Mouse (Mus musculus) liver, adult 2 months (tissue): ENCODE data around the gene Dus1l. TPM values are rescaled to one million over a fixed set of nuclear protein-coding genes. Genes with fewer than 3 reads are reported as not detected.

Source experiments
- DNase-seq: peaks from one replicate; pipeline ENCODE4 v3.0.0-alpha.2; 2011; ENCODE audit warnings: low read depth, low spot score; ENCODE audit errors: extremely low read depth
- H3K27ac ChIP-seq: fragments of 200-500 bp; replicated peaks from 2 replicates; pipeline ENCODE4 v1.5.1; 2012; ENCODE audit warnings: low read depth, mild to moderate bottlenecking, control low read depth, inconsistent platforms, low read length; ENCODE audit not compliant: insufficient read depth
- H3K27me3 ChIP-seq: fragments of 200-500 bp; 2 replicates; pipeline ENCODE4 v1.6.1; 2012; ENCODE audit warnings: mild to moderate bottlenecking, moderate library complexity, low read length, inconsistent platforms; ENCODE audit not compliant: control insufficient read depth, insufficient read depth
- H3K36me3 ChIP-seq: fragments of 200-500 bp; 2 replicates; pipeline ENCODE4 v1.6.1; 2012; ENCODE audit warnings: low read length, inconsistent platforms; ENCODE audit not compliant: control insufficient read depth, insufficient read depth
- H3K4me1 ChIP-seq: fragments of 200-500 bp; 2 replicates; pipeline ENCODE4 v1.6.1; 2011; ENCODE audit warnings: low read length; ENCODE audit not compliant: control insufficient read depth, insufficient read depth
- H3K4me3 ChIP-seq: fragments of 200-500 bp; 2 replicates; pipeline ENCODE4 v1.5.1; 2011; ENCODE audit warnings: low read depth, mild to moderate bottlenecking, control low read depth, low read length, moderate library complexity; ENCODE audit not compliant: insufficient read depth
- H3K79me2 ChIP-seq: fragments of 200-500 bp; 2 replicates; pipeline ENCODE4 v1.6.1; 2012; ENCODE audit warnings: inconsistent platforms, mild to moderate bottlenecking, low read length, moderate library complexity; ENCODE audit not compliant: control insufficient read depth, insufficient read depth
- H3K9ac ChIP-seq: fragments of 200-500 bp; 2 replicates; pipeline ENCODE4 v1.6.1; 2012; ENCODE audit warnings: low read depth, mild to moderate bottlenecking, control low read depth, inconsistent platforms, low read length
- CTCF ChIP-seq: fragments of 200-500 bp; IDR thresholded peaks from 2 replicates; pipeline ENCODE4 v1.5.1; 2011; ENCODE audit warnings: low read depth, low read length, control low read depth
- POLR2A ChIP-seq: fragments of 200-500 bp; IDR thresholded peaks from 2 replicates; pipeline ENCODE4 v1.6.1; 2011; ENCODE audit warnings: low read length, control low read depth; ENCODE audit not compliant: insufficient read depth; ENCODE audit errors: extremely low read depth
- WGBS: fragments of 180-500 bp; shearing (Covaris S2); methylation state at CpG from one replicate; pipeline ENCODE4 v1.1.7; 2018; 5-methylcytosine and 5-hydroxymethylcytosine counted together
- polyA plus RNA-seq: library from polyadenylated mRNA; depleted of rRNA; stranded (reverse); fragments of >200 nt; gene quantifications from 2 replicates; pipeline ENCODE4 v1.2.3, GENCODE M21; 2012
- total RNA-seq: library from RNA; depleted of rRNA; stranded (reverse); fragments of >200 nt; gene quantifications from 2 replicates; pipeline ENCODE4 v1.2.3, GENCODE M21; 2014

The Dus1l gene
- total and polyA plus RNA-seq, 2 experiments = 52.1 to 69.7 TPM

- H3K36me3 ChIP-seq = peaks cover 50% of the 10 kb centered on the region
- H3K9ac ChIP-seq = no peak overlapping the region
- TF ChIP-seq POLR2A = no peak
- no peak for TF ChIP-seq CTCF
- 80% methylated on average over 12 of the region's 12 CpGs for WGBS
- no peaks in the 10 kb centered on the region; the same call in 1 of the 2 replicates for H3K4me1 ChIP-seq
- H3K4me3 ChIP-seq = no peak overlapping the region
- no peak overlapping the region for H3K27ac ChIP-seq
- H3K27me3 ChIP-seq = no peaks in the 10 kb centered on the region
- H3K79me2 ChIP-seq = no peaks in the 10 kb centered on the region
- DNase-seq = no peak
Observed at GRCm38 (mm10) chr11:120808010-120808409, 11.8 kb upstream of the Dus1l start.

GRCm38 (mm10) chr11:120805375-120806298 is 9.4 kb upstream of the Dus1l start:
- H3K27ac ChIP-seq = 0 out of 2 replicates have a peak overlapping the region, but pooled peaks have one; percentile 1

GRCm38 (mm10) chr11:120804769-120805168 is 8.6 kb upstream of the Dus1l start:
- H3K79me2 ChIP-seq = no peaks in the 10 kb centered on the region
- 55% methylated on average over 4 of the region's 4 CpGs for WGBS
- H3K9ac ChIP-seq = no peak overlapping the region

More at GRCm38 (mm10) chr11:120805375-120806298, 9.4 kb upstream of the Dus1l start:
- Histone ChIP-seq H3K4me1 (peaks cover 2% of the 10 kb centered on the region; the same call in 1 of the 2 replicates), H3K27me3 (no peaks in the 10 kb centered on the region), H3K79me2 (no peaks in the 10 kb centered on the region), H3K9ac (no peak overlapping the region), H3K36me3 (peaks cover 31% of the 10 kb centered on the region), H3K4me3 (no peak overlapping the region)
- 70% methylated on average over 7 of the region's 7 CpGs for WGBS
- DNase-seq = peak; percentile 82
- TF ChIP-seq CTCF (no peak), POLR2A (no peak)

GRCm38 (mm10) chr11:120804274-120804673 is 8.1 kb upstream of the Dus1l start:
- peaks cover 20% of the 10 kb centered on the region for H3K36me3 ChIP-seq
- 38% methylated on average over 7 of the region's 7 CpGs for WGBS
- peak; percentile 58 for DNase-seq
- H3K27ac ChIP-seq = no peak overlapping the region
- H3K4me1 ChIP-seq = peaks cover 6% of the 10 kb centered on the region; the same call in 1 of the 2 replicates
- no peak overlapping the region for H3K4me3 ChIP-seq
- H3K9ac ChIP-seq = no peak overlapping the region
- TF ChIP-seq POLR2A = no peak
- TF ChIP-seq CTCF = no peak
- no peaks in the 10 kb centered on the region for H3K79me2 ChIP-seq
- H3K27me3 ChIP-seq = no peaks in the 10 kb centered on the region

More at GRCm38 (mm10) chr11:120804769-120805168, 8.6 kb upstream of the Dus1l start:
- TF ChIP-seq CTCF = no peak
- no peak for TF ChIP-seq POLR2A
- no peak for DNase-seq
- H3K4me3 ChIP-seq = no peak overlapping the region
- no peak overlapping the region for H3K27ac ChIP-seq
- no peaks in the 10 kb centered on the region for H3K27me3 ChIP-seq
- peaks cover 23% of the 10 kb centered on the region for H3K36me3 ChIP-seq
- peaks cover 5% of the 10 kb centered on the region; the same call in 1 of the 2 replicates for H3K4me1 ChIP-seq

GRCm38 (mm10) chr11:120800061-120800904 is 4.1 kb upstream of the Dus1l start:
- H3K4me1 ChIP-seq = peaks cover 10% of the 10 kb centered on the region
- H3K79me2 ChIP-seq = peaks cover 8% of the 10 kb centered on the region
- TF ChIP-seq POLR2A (no peak), CTCF (peak; percentile 97)
- H3K9ac ChIP-seq = no peak overlapping the region; the same call in 1 of the 2 replicates
- no peaks in the 10 kb centered on the region for H3K27me3 ChIP-seq
- H3K36me3 ChIP-seq = no peaks in the 10 kb centered on the region; the same call in 1 of the 2 replicates
- peak; percentile 92 for DNase-seq
- 6% methylated on average over 10 of the region's 10 CpGs for WGBS
- no peak overlapping the region for H3K4me3 ChIP-seq
- H3K27ac ChIP-seq = peak overlapping the region; percentile 64
